Mouse (Mus musculus) embryonic facial prominence, embryonic 13.5 days (tissue): ENCODE results near the gene F12. TPM values are rescaled to one million over a fixed set of nuclear protein-coding genes. Genes with fewer than 3 reads are reported as not detected.

ENCODE experiments used
- ATAC-seq: fragments of 200-750 bp; cut with Nextera tagmentation; 2 replicates; pipeline ENCODE4 v1.8.0; 2017; ENCODE audit warnings: low read depth; ENCODE audit not compliant: insufficient number of reproducible peaks, insufficient read depth, low FRiP score, low TSS enrichment
- H3K27ac ChIP-seq: fragments of 300-500 bp; sonication (generic); 2 replicates; pipeline ENCODE4 v1.5.1; 2015; ENCODE audit warnings: moderate library complexity, mild to moderate bottlenecking, inconsistent platforms
- H3K27me3 ChIP-seq: fragments of 300-500 bp; sonication (generic); 2 replicates; pipeline ENCODE4 v1.6.1; 2015; ENCODE audit warnings: mild to moderate bottlenecking, inconsistent platforms
- H3K36me3 ChIP-seq: fragments of 300-500 bp; sonication (generic); 2 replicates; pipeline ENCODE4 v1.6.1; 2015; ENCODE audit warnings: mild to moderate bottlenecking, inconsistent platforms
- H3K4me1 ChIP-seq: fragments of 300-500 bp; sonication (generic); 2 replicates; pipeline ENCODE4 v1.6.1; 2015; ENCODE audit warnings: inconsistent platforms
- H3K4me2 ChIP-seq: fragments of 300-500 bp; sonication (generic); 2 replicates; pipeline ENCODE4 v1.6.1; 2015; ENCODE audit warnings: moderate library complexity, mild to moderate bottlenecking, inconsistent platforms
- H3K4me3 ChIP-seq: fragments of 300-500 bp; sonication (generic); 2 replicates; pipeline ENCODE4 v1.5.1; 2015; ENCODE audit warnings: mild to moderate bottlenecking, inconsistent platforms
- H3K9ac ChIP-seq: fragments of 300-500 bp; sonication (generic); 2 replicates; pipeline ENCODE4 v1.6.1; 2015; ENCODE audit warnings: mild to moderate bottlenecking, inconsistent platforms
- H3K9me3 ChIP-seq: fragments of 300-500 bp; sonication (generic); 2 replicates; pipeline ENCODE4 v1.6.1; 2016; ENCODE audit warnings: inconsistent platforms
- WGBS: fragments of 180-500 bp; shearing (Covaris S2); methylation state at CpG from one replicate; pipeline ENCODE4 v1.1.7; 2015; ENCODE audit warnings: mixed read lengths; 5-methylcytosine and 5-hydroxymethylcytosine counted together
- polyA plus RNA-seq: library from polyadenylated mRNA; unstranded; fragments of >200 nt; fragmentation: Nextera tagmentation; extraction: Ambion mirVana; gene quantifications from 2 replicates; pipeline ENCODE4 v1.2.1, GENCODE M21; 2015

Gene F12
- polyA plus RNA-seq, 1 experiment from 2014 or later = 0.24 TPM

DNA sequence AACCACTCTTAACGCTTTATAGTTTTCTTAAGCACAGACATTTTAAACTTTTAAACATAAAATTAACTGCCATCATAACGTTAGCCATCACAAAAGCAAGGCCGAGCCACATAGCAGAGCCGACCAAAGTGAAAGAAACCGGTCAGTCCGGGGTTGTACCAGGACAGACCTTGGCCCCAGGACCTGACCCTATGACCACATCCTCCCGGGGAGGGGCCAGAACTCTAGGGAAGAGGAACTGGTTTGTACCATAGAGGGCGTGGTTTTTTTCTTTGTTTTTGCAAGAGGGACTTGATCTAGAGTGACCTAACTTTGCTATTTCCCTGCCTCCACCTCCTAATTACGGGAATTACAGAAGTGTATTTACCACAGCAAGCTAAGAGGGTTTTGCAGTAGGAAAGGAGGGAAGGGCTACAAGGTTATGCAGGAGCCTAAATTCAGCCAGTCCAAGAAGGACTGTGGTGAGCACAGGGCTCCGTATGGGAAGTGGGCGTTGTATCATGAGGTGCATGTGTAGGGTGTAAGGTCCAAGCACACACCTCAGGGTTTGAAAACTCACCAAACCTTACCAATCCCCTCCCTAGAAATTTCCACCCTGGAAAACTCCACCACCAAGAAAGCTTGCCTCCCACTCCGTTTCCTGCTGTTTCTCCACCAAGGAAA lies 2.8 kb upstream of the F12 start:
- Histone ChIP-seq H3K9me3 (peaks cover 5% of the 10 kb centered on the region; the same call in 1 of the 2 replicates), H3K27me3 (no peaks in the 10 kb centered on the region), H3K27ac (no peak overlapping the region), H3K4me2 (no peak overlapping the region), H3K4me1 (no peaks in the 10 kb centered on the region), H3K9ac (no peak overlapping the region), H3K36me3 (no peaks in the 10 kb centered on the region), H3K4me3 (no peak overlapping the region)
- 60% methylated on average over 12 of the region's 12 CpGs for WGBS
- no peak for ATAC-seq

DNA sequence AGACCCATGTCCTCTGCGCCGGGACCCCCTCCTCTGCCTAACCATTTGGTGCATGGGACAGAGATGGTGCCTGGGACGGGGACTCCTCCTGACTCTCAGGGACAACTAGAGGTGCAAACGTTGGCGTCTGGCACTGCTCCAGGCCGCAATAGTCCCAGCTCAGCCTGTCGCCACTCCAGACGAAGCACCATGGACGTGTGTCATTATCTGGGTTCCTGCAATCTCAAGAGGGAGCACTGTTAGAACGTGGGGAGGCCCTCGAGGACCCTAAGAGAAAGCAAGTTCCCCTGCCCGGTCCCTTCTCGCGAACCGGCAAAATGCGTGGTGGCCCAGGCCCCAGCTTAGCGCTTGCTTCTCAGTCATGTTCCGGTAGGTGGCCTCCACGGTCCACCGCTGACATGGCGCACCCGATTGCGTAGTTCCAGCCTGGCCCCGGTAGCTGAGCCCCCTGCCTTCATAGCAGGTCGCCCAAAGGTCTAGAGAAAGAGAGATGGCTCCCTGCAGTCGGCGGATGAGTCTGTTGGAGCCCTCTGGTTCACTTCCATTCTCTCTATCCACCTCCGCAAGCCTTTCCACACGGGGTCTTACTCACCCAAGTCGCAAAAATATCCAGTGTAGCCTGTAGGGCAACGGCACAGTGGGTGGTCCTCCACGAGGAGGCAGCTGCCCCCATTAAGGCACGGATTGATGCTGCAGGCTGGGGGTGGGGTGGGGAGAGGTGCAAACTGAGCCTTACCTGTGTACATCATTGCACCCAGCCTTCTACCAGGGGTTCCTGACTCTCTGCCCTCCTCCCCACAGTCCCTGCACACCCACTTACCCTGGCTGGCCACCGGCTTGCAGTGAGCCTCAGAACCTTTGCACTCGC lies 5.4 kb downstream of the F12 start:
- Histone ChIP-seq H3K9me3 (no peaks in the 10 kb centered on the region), H3K4me2 (peak overlapping the region; percentile 55), H3K9ac (no peak overlapping the region), H3K27me3 (peaks cover 57% of the 10 kb centered on the region), H3K36me3 (no peaks in the 10 kb centered on the region), H3K27ac (no peak overlapping the region), H3K4me1 (peaks cover 14% of the 10 kb centered on the region), H3K4me3 (peak overlapping the region; percentile 27)
- 12% methylated on average over 35 of the region's 35 CpGs for WGBS
- peak; percentile 53; the same call in 1 of the 2 replicates for ATAC-seq

DNA sequence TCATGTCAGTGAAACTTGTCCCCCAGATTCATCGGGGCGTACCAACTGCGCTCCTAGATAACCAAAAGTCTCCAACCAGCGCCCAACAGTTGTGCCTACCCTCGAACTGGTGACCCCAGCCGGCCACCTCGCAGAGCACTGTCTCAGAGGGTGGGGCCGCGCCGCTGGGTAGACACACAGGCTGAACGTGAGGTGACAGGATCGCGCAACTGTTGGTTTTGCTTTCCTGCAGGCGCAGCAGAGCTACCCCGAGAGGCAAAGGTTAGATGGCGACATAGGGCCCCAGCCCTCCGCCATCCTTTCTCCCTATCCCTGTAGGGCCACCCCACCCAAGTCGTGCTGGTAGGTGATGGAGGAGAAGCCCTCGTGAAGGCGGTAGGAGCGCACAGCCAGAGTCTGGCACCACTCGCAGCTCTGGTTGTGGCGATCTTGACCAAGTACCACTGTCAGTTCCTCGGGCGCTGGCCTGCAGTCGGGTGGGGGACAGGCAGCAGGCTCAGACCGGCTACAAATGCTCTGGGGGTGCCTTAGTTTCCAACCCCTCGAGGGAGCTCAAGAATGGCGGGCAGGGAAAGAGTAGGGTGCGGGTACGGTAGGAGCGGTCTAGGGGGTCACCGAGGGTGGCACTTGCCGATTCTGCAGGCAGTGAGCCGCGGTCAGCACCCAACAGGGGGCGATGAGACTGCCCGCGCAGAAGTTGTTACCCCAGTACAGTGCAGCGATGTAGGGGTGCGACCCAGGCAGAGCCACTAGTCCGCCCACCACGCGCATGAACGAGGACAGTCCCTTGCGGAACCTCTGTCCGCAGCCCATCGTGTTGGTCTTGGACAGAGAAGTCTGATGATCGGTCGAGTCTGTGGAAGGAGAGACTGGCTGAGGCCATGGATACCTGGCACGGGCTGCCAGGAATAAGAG lies 6.3 kb downstream of the F12 start:
- Histone ChIP-seq H3K27ac (no peak overlapping the region), H3K4me1 (peaks cover 15% of the 10 kb centered on the region), H3K27me3 (peaks cover 57% of the 10 kb centered on the region), H3K9ac (0 out of 2 replicates have a peak overlapping the region, but pooled peaks have one; percentile 16), H3K4me3 (peak overlapping the region; percentile 27), H3K36me3 (no peaks in the 10 kb centered on the region), H3K9me3 (no peaks in the 10 kb centered on the region), H3K4me2 (peak overlapping the region; percentile 55)
- WGBS = 30% methylated on average over 51 of the region's 51 CpGs
- ATAC-seq = peak; percentile 54; the same call in 1 of the 2 replicates

DNA sequence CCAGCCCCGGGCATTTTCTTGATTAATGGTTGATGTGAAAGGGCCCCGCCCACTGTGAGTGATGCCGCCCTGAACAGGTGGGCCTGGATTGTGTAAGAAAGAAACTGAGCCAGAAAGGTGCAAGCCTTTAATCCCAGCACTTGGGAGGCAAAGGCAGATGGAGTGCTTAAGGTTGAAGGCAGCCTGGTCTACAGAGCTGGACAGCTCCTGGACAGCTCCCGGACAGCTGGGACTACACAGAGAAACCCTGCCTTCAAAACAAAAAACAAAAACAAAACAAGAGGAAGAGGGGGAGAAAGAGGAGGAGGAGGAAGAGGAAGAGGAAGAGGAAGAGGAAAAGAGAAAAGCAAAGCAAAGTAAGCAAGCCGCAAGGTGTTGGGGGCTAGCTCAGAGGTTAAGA lies 7.5 kb downstream of the F12 start:
- Histone ChIP-seq H3K4me3 (no peak overlapping the region), H3K4me1 (peaks cover 24% of the 10 kb centered on the region), H3K9ac (no peak overlapping the region), H3K9me3 (no peaks in the 10 kb centered on the region), H3K27ac (no peak overlapping the region), H3K27me3 (peaks cover 66% of the 10 kb centered on the region), H3K4me2 (no peak overlapping the region), H3K36me3 (no peaks in the 10 kb centered on the region)
- 78% methylated on average over 5 of the region's 5 CpGs for WGBS
- ATAC-seq = no peak

DNA sequence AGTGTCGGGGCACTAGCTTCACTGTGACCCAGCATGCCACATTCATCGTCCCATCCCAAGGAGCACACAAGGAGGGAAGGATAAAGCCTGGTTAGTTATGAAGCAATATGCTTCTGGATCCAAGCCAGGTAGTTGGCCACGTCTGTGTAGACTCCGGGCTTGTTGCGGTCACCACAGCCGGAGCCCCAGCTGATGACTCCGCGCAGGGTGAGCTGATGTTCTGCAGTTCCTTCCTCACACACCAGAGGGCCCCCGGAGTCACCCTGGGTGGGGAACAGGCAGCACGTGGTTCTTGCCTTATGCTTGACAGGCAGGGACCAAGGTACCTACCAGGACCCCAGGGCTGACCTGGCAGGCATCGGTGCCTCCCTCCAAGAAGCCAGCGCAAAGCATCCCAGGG lies 8.6 kb downstream of the F12 start:
- H3K9ac ChIP-seq = peak overlapping the region; percentile 56; the same call in 1 of the 2 replicates
- peak; percentile 49; the same call in 1 of the 2 replicates for ATAC-seq
- H3K36me3 ChIP-seq = no peaks in the 10 kb centered on the region
- H3K4me3 ChIP-seq = no peak overlapping the region
- 12% methylated on average over 12 of the region's 12 CpGs for WGBS
- H3K4me2 ChIP-seq = peak overlapping the region; percentile 30
- peaks cover 78% of the 10 kb centered on the region for H3K27me3 ChIP-seq
- no peak overlapping the region for H3K27ac ChIP-seq
- H3K9me3 ChIP-seq = no peaks in the 10 kb centered on the region
- peaks cover 24% of the 10 kb centered on the region for H3K4me1 ChIP-seq

DNA sequence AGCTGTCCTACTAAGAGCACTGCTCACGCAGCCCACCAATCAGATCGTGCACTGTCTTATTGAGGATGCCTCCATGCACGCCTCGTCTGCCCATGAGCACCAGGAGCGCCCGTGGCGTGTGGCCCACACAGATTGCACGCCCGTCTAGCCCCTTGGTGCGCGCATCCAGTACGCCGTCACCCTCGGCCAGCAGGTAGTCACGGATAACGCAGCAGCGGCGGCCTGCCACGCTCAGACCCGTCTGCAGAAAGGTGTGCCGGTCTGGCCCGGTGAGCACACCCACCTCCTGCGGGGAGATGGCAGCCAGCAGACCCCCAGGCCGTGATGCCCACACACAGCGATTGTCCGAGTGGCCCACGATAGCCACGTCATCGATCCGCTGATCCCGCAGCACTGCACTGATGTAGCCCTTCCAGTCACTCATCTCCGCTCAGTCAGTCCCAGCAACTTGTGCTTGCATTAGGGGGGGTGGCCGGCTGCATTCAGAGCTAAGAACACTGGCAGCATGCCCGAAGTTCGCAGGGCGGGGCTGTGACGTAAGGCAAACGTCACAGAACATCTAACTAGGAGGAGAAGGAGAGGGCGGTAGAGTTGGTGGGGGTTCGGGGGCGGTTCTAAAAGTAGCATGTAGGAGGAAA lies 11.7 kb downstream of the F12 start, which contains the start of gene Pfn3:
Gene Pfn3, minus strand, starts transcription at position 490 of the 638 bp plus-strand sequence.
- Histone ChIP-seq H3K9me3 (no peaks in the 10 kb centered on the region), H3K9ac (peak within 1 kb of the TSS; percentile 73), H3K36me3 (no peaks in the 10 kb centered on the region), H3K4me1 (peaks cover 14% of the 10 kb centered on the region), H3K4me3 (peak within 1 kb of the TSS; percentile 44), H3K27ac (no peak within 1 kb of the TSS), H3K27me3 (peaks cover 55% of the 10 kb centered on the region), H3K4me2 (peak within 1 kb of the TSS; percentile 76)
- no peak for ATAC-seq
- WGBS = 7% methylated on average over 41 of the region's 41 CpGs

DNA sequence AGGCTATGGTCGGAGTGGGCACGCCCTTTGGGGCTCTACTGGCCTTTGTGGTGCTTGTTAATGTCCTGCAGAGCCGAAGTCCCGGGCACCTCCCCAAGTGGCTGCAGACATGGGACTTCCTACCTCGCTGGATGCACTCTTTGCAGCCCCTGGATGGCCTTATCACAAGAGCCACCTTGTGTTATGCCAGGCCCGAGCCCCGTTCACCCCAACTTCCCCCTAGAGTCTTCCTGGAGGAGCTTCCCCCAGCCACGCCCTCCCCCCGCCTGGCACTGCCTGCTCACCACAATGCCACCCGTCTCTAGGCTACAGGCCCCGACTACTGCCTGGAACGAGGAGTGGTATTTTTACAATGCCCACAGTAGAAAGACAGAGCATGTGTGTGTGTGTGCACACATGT lies 13.3 kb downstream of the F12 start:
- Histone ChIP-seq H3K9ac (no peak overlapping the region), H3K36me3 (no peaks in the 10 kb centered on the region), H3K4me1 (peaks cover 13% of the 10 kb centered on the region), H3K27me3 (peaks cover 44% of the 10 kb centered on the region), H3K4me2 (no peak overlapping the region), H3K4me3 (no peak overlapping the region), H3K27ac (no peak overlapping the region), H3K9me3 (no peaks in the 10 kb centered on the region)
- ATAC-seq = no peak
- WGBS = 82% methylated on average over 12 of the region's 12 CpGs

DNA sequence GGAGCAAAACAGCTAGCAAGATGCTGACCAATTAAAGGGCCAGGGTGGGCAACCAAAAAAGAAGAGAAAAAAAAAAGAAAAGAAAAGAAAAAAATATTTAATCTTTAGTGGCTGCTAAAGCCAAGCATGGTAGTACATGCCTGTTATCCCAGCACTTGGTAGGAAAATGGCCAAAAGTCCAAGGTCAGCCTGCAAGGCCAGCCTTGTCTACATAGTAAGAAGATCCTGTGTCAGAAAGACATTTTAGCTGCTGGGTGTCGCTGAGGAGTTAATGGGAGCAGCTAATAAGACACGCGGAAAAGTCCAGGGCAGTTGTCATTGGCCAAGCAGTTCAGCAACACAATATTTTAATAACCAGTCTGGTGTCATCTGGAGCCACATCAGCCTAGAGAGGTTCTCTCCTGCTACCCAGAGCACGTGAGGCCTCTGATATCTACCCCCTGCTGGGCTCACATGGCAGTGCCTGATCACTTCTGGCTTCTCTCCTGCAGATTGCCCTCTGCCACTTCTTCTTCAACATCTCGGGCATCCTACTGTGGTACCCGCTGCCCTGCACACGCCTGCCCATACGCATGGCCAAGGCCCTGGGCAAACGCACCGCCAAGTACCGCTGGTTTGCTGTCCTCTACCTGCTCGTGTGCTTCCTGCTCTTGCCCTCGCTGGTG lies 13.8 kb downstream of the F12 start:
- Histone ChIP-seq H3K4me1 (peaks cover 10% of the 10 kb centered on the region), H3K36me3 (no peaks in the 10 kb centered on the region), H3K4me3 (no peak overlapping the region), H3K9me3 (no peaks in the 10 kb centered on the region), H3K4me2 (no peak overlapping the region), H3K9ac (no peak overlapping the region), H3K27me3 (peaks cover 40% of the 10 kb centered on the region), H3K27ac (no peak overlapping the region)
- whole genome bisulfite sequencing = 82% methylated on average over 13 of the region's 13 CpGs
- no peak for ATAC-seq

DNA sequence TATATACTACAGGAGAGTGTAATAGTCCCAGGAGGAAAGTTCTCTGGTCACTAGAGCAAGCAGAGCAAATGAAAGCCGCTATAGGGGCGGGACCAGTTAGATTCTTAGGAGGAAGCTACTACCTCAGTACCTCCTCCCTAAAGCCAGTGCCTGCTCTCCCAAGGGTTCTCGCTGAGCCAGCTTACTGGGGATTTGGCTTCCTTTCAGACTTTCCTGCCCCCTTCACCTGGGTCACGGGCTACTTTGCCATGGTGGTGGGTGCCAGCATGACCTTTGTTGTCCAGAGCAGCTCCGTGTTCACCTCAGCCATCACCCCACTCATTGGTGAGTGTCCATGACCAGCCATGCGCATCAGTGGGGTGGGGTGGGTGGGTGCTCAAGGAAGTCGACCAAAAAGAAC lies 14.8 kb downstream of the F12 start:
- Histone ChIP-seq H3K36me3 (no peaks in the 10 kb centered on the region), H3K4me3 (no peak overlapping the region), H3K4me2 (no peak overlapping the region), H3K27ac (no peak overlapping the region), H3K4me1 (peaks cover 10% of the 10 kb centered on the region), H3K27me3 (peaks cover 32% of the 10 kb centered on the region), H3K9me3 (no peaks in the 10 kb centered on the region), H3K9ac (no peak overlapping the region)
- WGBS = 78% methylated on average over 7 of the region's 7 CpGs
- no peak for ATAC-seq

DNA sequence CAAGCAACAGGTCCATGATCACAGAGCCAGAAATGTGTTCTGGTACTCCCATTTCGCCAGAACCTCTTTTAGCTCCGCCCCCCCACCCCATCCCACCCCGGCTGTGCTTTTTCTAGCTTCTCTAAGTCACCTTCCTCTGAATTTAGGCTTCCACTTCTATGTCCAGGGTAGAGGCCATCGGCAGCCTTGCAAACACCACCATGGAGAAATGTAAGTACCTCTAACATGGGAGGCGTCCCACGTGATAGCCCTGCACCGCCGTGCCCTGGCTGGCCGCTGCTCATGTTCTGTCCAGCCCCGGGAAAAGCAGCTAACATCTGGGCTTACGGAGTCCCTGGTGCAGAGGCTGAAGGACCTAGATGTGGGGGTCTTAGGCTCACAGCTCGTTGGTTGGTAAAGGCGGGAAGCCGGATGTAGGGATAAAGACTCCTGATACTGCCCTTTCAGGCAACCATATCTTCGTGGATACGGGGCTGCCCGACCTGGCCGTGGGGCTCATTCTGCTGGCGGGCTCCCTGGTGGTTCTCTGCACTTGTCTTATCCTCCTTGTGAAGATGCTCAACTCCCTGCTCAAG lies 18.0 kb downstream of the F12 start:
- no peak for ATAC-seq
- Histone ChIP-seq H3K4me3 (no peak overlapping the region), H3K27ac (no peak overlapping the region), H3K9me3 (no peaks in the 10 kb centered on the region), H3K27me3 (peaks cover 21% of the 10 kb centered on the region), H3K36me3 (no peaks in the 10 kb centered on the region), H3K4me2 (no peak overlapping the region), H3K9ac (no peak overlapping the region), H3K4me1 (peaks cover 6% of the 10 kb centered on the region)
- 86% methylated on average over 19 of the region's 19 CpGs for WGBS
